Mouse (Mus musculus): Measurements from ENCODE around the gene Zfp692. TPM values are rescaled to one million over a fixed set of nuclear protein-coding genes. Genes with fewer than 3 reads are reported as not detected.

Zfp692 gene
- polyA plus RNA-seq, 2 experiments = 18.3 to 66.0 TPM

DNA sequence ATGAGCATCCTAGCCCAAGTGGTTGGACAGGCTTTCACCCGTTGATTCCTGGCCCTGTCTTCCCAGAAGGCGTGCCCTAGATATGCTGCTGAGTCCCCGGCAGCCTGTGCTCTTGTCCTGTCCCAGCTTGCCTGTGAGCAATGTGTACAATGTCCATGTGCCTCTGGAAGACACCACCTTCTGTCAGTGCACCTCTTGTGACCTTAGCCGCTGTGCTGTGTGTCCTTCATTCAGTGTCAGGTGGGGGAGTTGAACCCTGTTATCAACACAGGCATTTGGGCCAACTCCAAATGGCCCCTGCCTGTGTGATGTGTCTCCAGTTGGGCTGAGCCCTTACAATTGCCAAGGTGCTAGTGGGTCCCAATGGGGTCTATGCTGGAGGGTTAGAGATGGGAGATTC lies 39.9 kb downstream of the Zfp692 start:
- Histone ChIP-seq H3K4me1 (ENCODE audit: control insufficient read depth, insufficient read depth, low read length) (no peaks in the 10 kb centered on the region), H3K4me2 (replicated peaks; ENCODE audit: low read depth, low read length, severe bottlenecking) (no peak overlapping the region), H3K9me3 (ENCODE audit: control insufficient read depth, low read length) (no peaks in the 10 kb centered on the region), H3K9ac (ENCODE audit: low read depth, low read length, severe bottlenecking) (no peak overlapping the region), H3K27me3 (ENCODE audit: control insufficient read depth, insufficient read depth, low read length) (no peaks in the 10 kb centered on the region), H3K4me3 (replicated peaks; ENCODE audit: low read length) (no peak overlapping the region), H3K27ac (replicated peaks; ENCODE audit: low read depth, low read length) (no peak overlapping the region), H3K36me3 (ENCODE audit: control insufficient read depth, insufficient read depth, low read length) (peaks cover 45% of the 10 kb centered on the region)
- DNase-seq (ENCODE audit: low spot score) (no peak), ATAC-seq (ENCODE audit: low FRiP score, low read depth) (no peak)
- WGBS = 81% methylated on average over 4 of the region's 4 CpGs
- no peak for TF ChIP-seq POLR2A (IDR thresholded peaks at IDR 0.05; ENCODE audit: borderline replicate concordance, extremely low read depth, insufficient read depth, insufficient read length)

DNA sequence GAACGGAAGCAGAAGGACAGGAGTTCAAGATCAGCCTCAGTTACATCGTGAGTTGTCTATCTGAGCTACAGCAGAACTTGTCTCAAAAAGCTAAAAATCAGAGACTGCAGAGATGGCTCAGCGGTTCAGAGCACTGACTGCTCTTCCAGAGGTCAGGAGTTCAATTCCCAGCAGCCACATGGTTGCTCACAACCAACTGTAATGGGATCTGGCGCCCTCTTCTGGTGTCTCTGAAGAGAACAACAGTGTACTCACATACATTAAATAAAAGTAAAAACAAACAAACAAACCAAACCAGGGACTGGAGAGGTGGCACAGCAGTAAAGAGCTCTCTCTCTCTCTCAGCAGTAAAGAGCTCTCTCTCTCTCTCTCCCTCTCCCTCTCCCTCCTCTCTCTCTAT lies 43.8 kb downstream of the Zfp692 start:
- H3K27me3 ChIP-seq (ENCODE audit: control insufficient read depth, insufficient read depth, low read length) = no peaks in the 10 kb centered on the region
- H3K9ac ChIP-seq (ENCODE audit: low read depth, low read length, severe bottlenecking) = no peak overlapping the region
- peaks cover 25% of the 10 kb centered on the region for H3K36me3 ChIP-seq (ENCODE audit: control insufficient read depth, insufficient read depth, low read length)
- no peaks in the 10 kb centered on the region for H3K9me3 ChIP-seq (ENCODE audit: control insufficient read depth, low read length)
- H3K4me1 ChIP-seq (ENCODE audit: control insufficient read depth, insufficient read depth, low read length) = no peaks in the 10 kb centered on the region
- no peak overlapping the region for H3K4me2 ChIP-seq (replicated peaks; ENCODE audit: low read depth, low read length, severe bottlenecking)
- ATAC-seq (ENCODE audit: low FRiP score, low read depth) (no peak), DNase-seq (ENCODE audit: low spot score) (no peak)
- 67% methylated on average over 4 of the region's 4 CpGs for WGBS
- no peak for TF ChIP-seq POLR2A (IDR thresholded peaks at IDR 0.05; ENCODE audit: borderline replicate concordance, extremely low read depth, insufficient read depth, insufficient read length)
- no peak overlapping the region for H3K27ac ChIP-seq (replicated peaks; ENCODE audit: low read depth, low read length)
- H3K4me3 ChIP-seq (replicated peaks; ENCODE audit: low read length) = no peak overlapping the region

DNA sequence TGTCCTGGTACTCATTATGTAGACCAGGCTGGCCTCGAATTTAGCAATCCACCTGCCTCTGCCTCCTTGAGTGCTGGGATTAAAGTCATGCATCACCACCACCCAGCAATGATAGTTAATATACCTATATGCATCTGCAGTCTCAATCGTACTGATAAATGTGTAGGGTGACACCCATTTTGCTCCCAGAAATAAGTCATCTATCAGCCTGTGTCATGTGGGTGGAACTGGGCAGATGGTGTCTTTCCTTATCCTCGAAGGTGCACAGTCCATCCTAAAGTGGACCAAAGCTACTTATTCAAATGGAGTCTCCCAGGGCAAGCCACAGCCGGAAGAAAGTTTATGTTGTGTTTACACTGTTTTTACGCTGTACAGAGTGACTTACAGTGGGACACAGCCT lies 44.3 kb downstream of the Zfp692 start:
- H3K27me3 ChIP-seq (ENCODE audit: control insufficient read depth, insufficient read depth, low read length) = no peaks in the 10 kb centered on the region
- no peak for DNase-seq (ENCODE audit: low spot score)
- no peak for ATAC-seq (ENCODE audit: low FRiP score, low read depth)
- no peak for TF ChIP-seq POLR2A (IDR thresholded peaks at IDR 0.05; ENCODE audit: borderline replicate concordance, extremely low read depth, insufficient read depth, insufficient read length)
- 87% methylated on average over 5 of the region's 5 CpGs for WGBS
- H3K27ac ChIP-seq (replicated peaks; ENCODE audit: low read depth, low read length) = no peak overlapping the region
- H3K4me3 ChIP-seq (replicated peaks; ENCODE audit: low read length) = no peak overlapping the region
- H3K4me2 ChIP-seq (replicated peaks; ENCODE audit: low read depth, low read length, severe bottlenecking) = no peak overlapping the region
- no peaks in the 10 kb centered on the region for H3K4me1 ChIP-seq (ENCODE audit: control insufficient read depth, insufficient read depth, low read length)
- no peak overlapping the region for H3K9ac ChIP-seq (ENCODE audit: low read depth, low read length, severe bottlenecking)
- H3K36me3 ChIP-seq (ENCODE audit: control insufficient read depth, insufficient read depth, low read length) = peaks cover 19% of the 10 kb centered on the region
- H3K9me3 ChIP-seq (ENCODE audit: control insufficient read depth, low read length) = no peaks in the 10 kb centered on the region

DNA sequence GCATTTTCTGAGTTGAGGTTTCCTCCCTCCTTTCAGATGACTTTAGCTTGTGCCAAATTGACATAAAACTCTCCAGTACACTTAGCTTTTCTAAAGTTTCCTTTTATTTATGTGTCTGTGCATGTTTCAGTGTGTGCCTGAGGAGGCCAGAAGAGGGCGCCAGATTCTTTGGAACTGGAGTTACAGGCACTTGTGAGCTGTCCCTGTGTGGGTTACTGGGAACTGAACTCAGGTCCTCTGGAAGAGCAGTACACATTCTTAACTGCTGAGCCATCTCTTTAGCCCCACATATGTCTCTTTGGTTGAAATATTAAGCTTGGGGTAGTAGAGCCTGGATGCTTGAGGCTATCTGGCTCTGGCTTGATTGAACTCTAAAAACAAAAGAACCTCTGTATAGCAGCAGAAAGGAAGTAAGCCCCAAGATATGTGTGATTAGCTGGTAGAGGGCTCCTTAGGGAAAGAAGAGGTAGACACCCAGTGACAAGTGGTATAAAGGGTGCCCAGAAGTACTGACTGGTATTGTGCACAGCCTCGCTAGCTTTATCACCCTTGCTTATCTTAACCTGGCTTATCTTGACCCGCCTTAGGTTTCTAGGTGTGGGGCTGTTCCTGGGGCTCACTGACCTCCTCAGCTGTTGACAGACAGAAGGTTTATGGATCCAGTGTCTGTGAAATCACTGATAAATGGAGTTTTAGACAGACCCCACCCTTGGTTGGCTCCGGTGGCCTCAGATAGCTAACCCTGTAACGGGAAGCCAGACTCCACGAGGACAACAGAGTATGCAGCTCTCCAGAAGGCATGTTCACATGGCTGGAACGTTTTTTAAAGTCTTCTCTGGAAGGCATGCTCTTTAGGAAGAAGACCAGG lies 46.0 kb downstream of the Zfp692 start:
- no peak for TF ChIP-seq POLR2A (IDR thresholded peaks at IDR 0.05; ENCODE audit: borderline replicate concordance, extremely low read depth, insufficient read depth, insufficient read length)
- H3K4me3 ChIP-seq (replicated peaks; ENCODE audit: low read length) = no peak overlapping the region
- H3K4me2 ChIP-seq (replicated peaks; ENCODE audit: low read depth, low read length, severe bottlenecking) = no peak overlapping the region
- WGBS = 63% methylated on average over 7 of the region's 7 CpGs
- H3K4me1 ChIP-seq (ENCODE audit: control insufficient read depth, insufficient read depth, low read length) = no peaks in the 10 kb centered on the region
- ATAC-seq (ENCODE audit: low FRiP score, low read depth) (no peak), DNase-seq (ENCODE audit: low spot score) (no peak)
- H3K9me3 ChIP-seq (ENCODE audit: control insufficient read depth, low read length) = no peaks in the 10 kb centered on the region
- no peaks in the 10 kb centered on the region for H3K27me3 ChIP-seq (ENCODE audit: control insufficient read depth, insufficient read depth, low read length)
- H3K9ac ChIP-seq (ENCODE audit: low read depth, low read length, severe bottlenecking) = no peak overlapping the region
- H3K36me3 ChIP-seq (ENCODE audit: control insufficient read depth, insufficient read depth, low read length) = peaks cover 2% of the 10 kb centered on the region; the same call in 1 of the 2 replicates
- H3K27ac ChIP-seq (replicated peaks; ENCODE audit: low read depth, low read length) = no peak overlapping the region

DNA sequence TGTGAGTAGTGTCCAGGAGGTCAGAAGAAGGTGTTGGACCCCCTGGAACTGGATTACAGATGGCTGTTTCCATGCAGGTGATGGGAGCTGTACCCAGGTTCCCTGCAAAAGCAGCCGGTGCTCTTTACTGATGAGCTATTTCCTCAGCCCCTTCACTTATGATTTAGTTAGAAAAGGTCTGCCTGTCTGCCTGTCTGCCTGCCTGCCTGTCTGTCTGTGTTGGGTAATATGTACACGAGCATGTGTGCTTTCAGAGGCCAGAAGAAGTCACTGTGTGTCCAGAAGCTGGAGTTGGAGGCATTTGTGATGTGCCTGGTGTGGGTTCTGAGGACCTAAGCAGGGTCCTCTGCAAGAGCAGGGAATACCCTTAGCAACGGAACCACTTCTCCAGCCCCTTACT lies 46.8 kb downstream of the Zfp692 start:
- H3K36me3 ChIP-seq (ENCODE audit: control insufficient read depth, insufficient read depth, low read length) = no peaks in the 10 kb centered on the region
- no peak for TF ChIP-seq POLR2A (IDR thresholded peaks at IDR 0.05; ENCODE audit: borderline replicate concordance, extremely low read depth, insufficient read depth, insufficient read length)
- ATAC-seq (ENCODE audit: low FRiP score, low read depth) (no peak), DNase-seq (ENCODE audit: low spot score) (no peak)
- no peaks in the 10 kb centered on the region for H3K27me3 ChIP-seq (ENCODE audit: control insufficient read depth, insufficient read depth, low read length)
- H3K9ac ChIP-seq (ENCODE audit: low read depth, low read length, severe bottlenecking) = no peak overlapping the region
- no peak overlapping the region for H3K27ac ChIP-seq (replicated peaks; ENCODE audit: low read depth, low read length)
- H3K9me3 ChIP-seq (ENCODE audit: control insufficient read depth, low read length) = no peaks in the 10 kb centered on the region
- 80% methylated on average over 3 of the region's 3 CpGs for WGBS
- no peak overlapping the region for H3K4me2 ChIP-seq (replicated peaks; ENCODE audit: low read depth, low read length, severe bottlenecking)
- H3K4me1 ChIP-seq (ENCODE audit: control insufficient read depth, insufficient read depth, low read length) = no peaks in the 10 kb centered on the region
- no peak overlapping the region for H3K4me3 ChIP-seq (replicated peaks; ENCODE audit: low read length)

Data from limb, embryonic 14.5 days (tissue).